Mouse (Mus musculus): ENCODE data around the gene Dnah2.

- no peak for TF ChIP-seq CTCF (IDR thresholded peaks at IDR 0.05; ENCODE audit: low read depth)
- no peak for TF ChIP-seq EP300 (IDR thresholded peaks at IDR 0.05; ENCODE audit: low read depth)
Observed at GRCm38 (mm10) chr11:69476802-69477201, 72.1 kb downstream of the Dnah2 start.

All from liver, embryonic 14.5 days (tissue).